Mouse (Mus musculus): ENCODE data around the gene Abca2.

- TF ChIP-seq CTCF (IDR thresholded peaks at IDR 0.05; ENCODE audit: low read depth, low read length) = no peak
- TF ChIP-seq POLR2A (IDR thresholded peaks at IDR 0.05; ENCODE audit: extremely low read depth, insufficient read depth, low read length) = no peak
Observed at GRCm38 (mm10) chr2:25441067-25441466, 12.6 kb downstream of the Abca2 start.
